Mouse (Mus musculus) ES-E14 (cell line): ENCODE results near the gene Sirt2.

ENCODE experiments used
- CHD2 ChIP-seq: IDR thresholded peaks from 2 replicates; pipeline ENCODE4 v1.6.1; 2014; ENCODE audit warnings: mild to moderate bottlenecking, low read depth, low read length, inconsistent platforms
- HCFC1 ChIP-seq: IDR thresholded peaks from 2 replicates; pipeline ENCODE4 v1.6.1; 2012; ENCODE audit warnings: low read length, inconsistent platforms, borderline replicate concordance; ENCODE audit not compliant: insufficient read depth
- MAFK ChIP-seq: IDR thresholded peaks from 2 replicates; pipeline ENCODE4 v1.6.1; 2014; ENCODE audit warnings: mild to moderate bottlenecking, low read depth, low read length, inconsistent platforms; ENCODE audit not compliant: insufficient read depth
- ZC3H11A ChIP-seq: IDR thresholded peaks from 2 replicates; pipeline ENCODE4 v1.6.1; 2012; ENCODE audit warnings: low read depth, mild to moderate bottlenecking, inconsistent platforms, low read length, borderline replicate concordance
- ZNF384 ChIP-seq: IDR thresholded peaks from 2 replicates; pipeline ENCODE4 v1.6.1; 2012; ENCODE audit warnings: low read depth, low read length, inconsistent platforms

GRCm38 (mm10) chr7:28823932-28824331 lies 57.4 kb downstream of the Sirt2 start:
- TF ChIP-seq ZNF384 (no peak), MAFK (no peak), CHD2 (no peak), ZC3H11A (no peak), HCFC1 (no peak)
